Mouse (Mus musculus) neural tube, embryonic 13.5 days (tissue): Measurements from ENCODE around the gene Efna2. TPM values are rescaled to one million over a fixed set of nuclear protein-coding genes. Genes with fewer than 3 reads are reported as not detected.

Experiments used
- ATAC-seq: fragments of 200-750 bp; cut with Nextera tagmentation; 2 replicates; pipeline ENCODE4 v1.8.0; 2017; ENCODE audit warnings: low read depth, mild to moderate bottlenecking, moderate TSS enrichment, moderate library complexity
- H3K27ac ChIP-seq: fragments of 300-500 bp; sonication (generic); replicated peaks from 2 replicates; pipeline ENCODE4 v1.5.1; 2015; ENCODE audit warnings: moderate library complexity, mild to moderate bottlenecking, inconsistent platforms
- H3K27me3 ChIP-seq: fragments of 300-500 bp; sonication (generic); 2 replicates; pipeline ENCODE4 v1.6.1; 2015; ENCODE audit warnings: mild to moderate bottlenecking, inconsistent platforms
- H3K36me3 ChIP-seq: fragments of 300-500 bp; sonication (generic); 2 replicates; pipeline ENCODE4 v1.6.1; 2015; ENCODE audit warnings: mild to moderate bottlenecking, inconsistent platforms
- H3K4me1 ChIP-seq: fragments of 300-500 bp; sonication (generic); replicated peaks from 2 replicates; pipeline ENCODE4 v1.6.1; 2015; ENCODE audit warnings: inconsistent platforms
- H3K4me2 ChIP-seq: fragments of 300-500 bp; sonication (generic); 2 replicates; pipeline ENCODE4 v1.6.1; 2015; ENCODE audit warnings: inconsistent platforms, mild to moderate bottlenecking, moderate library complexity
- H3K4me3 ChIP-seq: fragments of 300-500 bp; sonication (generic); 2 replicates; pipeline ENCODE4 v1.5.1; 2015; ENCODE audit warnings: mild to moderate bottlenecking, inconsistent platforms
- H3K9ac ChIP-seq: fragments of 300-500 bp; sonication (generic); 2 replicates; pipeline ENCODE4 v1.6.1; 2015; ENCODE audit warnings: moderate library complexity, mild to moderate bottlenecking, inconsistent platforms
- H3K9me3 ChIP-seq: fragments of 300-500 bp; sonication (generic); 2 replicates; pipeline ENCODE4 v1.6.1; 2016; ENCODE audit warnings: inconsistent platforms
- WGBS: fragments of 180-500 bp; shearing (Covaris S2); methylation state at CpG from one replicate; pipeline ENCODE4 v1.1.7; 2015; 5-methylcytosine and 5-hydroxymethylcytosine counted together
- polyA plus RNA-seq: library from polyadenylated mRNA; unstranded; fragments of >200 nt; fragmentation: Nextera tagmentation; extraction: Ambion mirVana; gene quantifications from 2 replicates; pipeline ENCODE4 v1.2.1, GENCODE M21; 2015

Efna2 gene
- polyA plus RNA-seq, 1 experiment from 2014 or later: 34.0 TPM

DNA sequence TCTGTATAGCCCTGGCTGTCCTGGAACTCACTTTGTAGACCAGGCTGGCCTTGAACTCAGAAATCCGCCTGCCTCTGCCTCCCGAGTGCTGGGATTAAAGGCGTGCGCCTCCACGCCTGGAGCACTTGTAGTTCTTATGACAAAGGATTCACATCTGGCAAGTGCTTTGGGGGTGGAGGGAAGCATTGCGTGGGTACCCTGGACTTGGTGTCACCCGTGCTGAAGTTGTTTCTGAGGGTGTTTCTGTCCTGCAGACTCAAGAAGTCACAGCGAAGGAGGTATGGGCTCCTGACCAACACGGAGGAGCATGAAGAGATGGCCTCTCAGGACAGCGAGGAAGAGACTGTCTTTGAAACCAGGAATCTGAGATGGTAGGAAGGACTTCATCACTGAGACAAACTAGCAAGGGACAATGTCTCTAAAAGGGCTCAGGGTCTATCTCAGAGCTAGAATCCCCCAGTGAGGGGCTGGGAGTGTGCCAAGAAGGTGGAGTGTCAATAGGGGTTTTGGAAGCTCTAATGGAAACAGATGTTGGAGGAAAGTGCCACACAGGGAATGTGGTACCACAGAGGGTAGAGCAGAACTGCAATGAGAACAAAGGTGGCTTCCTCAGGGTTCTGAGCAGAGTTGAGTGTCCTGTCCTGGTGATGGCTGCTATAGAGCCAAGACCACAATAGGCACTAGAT lies 5.2 kb upstream of the Efna2 start:
- H3K27ac ChIP-seq: no peak overlapping the region
- H3K27me3 ChIP-seq: no peaks in the 10 kb centered on the region
- H3K4me3 ChIP-seq: no peak overlapping the region
- H3K4me2 ChIP-seq: peak overlapping the region; percentile 66; the same call in 1 of the 2 replicates
- H3K36me3 ChIP-seq: peaks cover 30% of the 10 kb centered on the region
- no peaks in the 10 kb centered on the region for H3K9me3 ChIP-seq
- ATAC-seq: no peak
- 88% methylated on average over 10 of the region's 10 CpGs for WGBS
- H3K4me1 ChIP-seq: peaks cover 49% of the 10 kb centered on the region
- no peak overlapping the region for H3K9ac ChIP-seq

DNA sequence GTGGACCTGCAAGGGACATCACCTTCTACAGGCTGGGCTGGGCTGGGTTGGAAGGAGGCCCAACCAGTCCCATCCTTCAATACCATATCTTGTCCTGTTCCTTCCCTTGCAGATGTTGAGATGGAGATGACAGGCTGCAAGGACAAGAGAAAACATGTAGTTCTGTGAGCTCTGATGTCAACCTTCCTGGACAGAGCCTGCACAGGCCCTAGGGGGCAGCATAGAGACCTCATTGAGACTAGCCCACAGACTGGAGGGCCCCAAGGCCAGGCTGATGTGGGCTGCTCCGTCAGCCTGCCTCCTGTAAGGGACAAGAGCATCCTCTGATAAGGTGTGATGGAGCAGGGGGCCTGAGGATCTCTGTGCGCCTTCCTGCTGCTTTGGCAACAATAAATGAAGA lies 4.6 kb upstream of the Efna2 start:
- 75% methylated on average over 2 of the region's 2 CpGs for WGBS
- Histone ChIP-seq H3K9ac (0 out of 2 replicates have a peak overlapping the region, but pooled peaks have one; percentile 22), H3K4me3 (no peak overlapping the region), H3K4me2 (no peak overlapping the region), H3K9me3 (no peaks in the 10 kb centered on the region), H3K36me3 (peaks cover 28% of the 10 kb centered on the region), H3K27me3 (no peaks in the 10 kb centered on the region), H3K27ac (no peak overlapping the region), H3K4me1 (peaks cover 43% of the 10 kb centered on the region)
- ATAC-seq: no peak

DNA sequence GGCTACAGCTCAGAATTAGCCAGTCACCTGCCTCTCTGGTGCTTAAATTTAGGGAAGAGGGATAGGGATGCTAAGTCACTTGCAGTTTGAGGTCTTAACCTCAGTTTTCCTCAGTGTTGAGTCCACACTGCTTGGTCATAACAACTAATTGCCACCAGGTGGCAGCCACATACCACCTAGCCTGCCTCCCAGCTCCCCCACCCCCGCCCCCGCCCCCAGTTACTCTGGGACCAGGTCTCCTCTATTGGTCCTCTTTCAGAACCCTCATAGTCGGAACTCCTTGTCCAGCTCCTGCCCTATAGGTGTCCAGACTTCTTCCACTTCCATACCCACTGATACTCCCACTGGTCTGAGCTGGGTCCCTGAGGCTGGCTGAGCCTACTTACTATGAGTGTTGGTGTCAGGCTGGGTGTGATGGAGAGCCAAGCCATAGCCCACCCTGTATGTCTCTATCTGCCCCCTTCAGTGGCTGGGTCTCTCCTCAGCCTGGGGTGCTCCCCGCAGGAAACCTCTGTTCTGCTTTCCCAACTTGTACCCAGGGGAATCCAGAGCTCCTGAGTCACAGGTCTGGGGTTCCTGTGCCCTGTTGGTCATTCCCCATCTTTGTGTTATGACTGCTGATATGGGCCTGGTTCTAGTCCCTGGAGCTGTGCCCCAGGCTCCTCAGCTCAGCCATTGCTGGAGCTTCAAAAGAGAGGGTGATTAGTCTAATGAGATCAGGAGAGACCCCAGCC lies 3.6 kb upstream of the Efna2 start:
- Histone ChIP-seq H3K4me3 (no peak overlapping the region), H3K9me3 (no peaks in the 10 kb centered on the region), H3K9ac (0 out of 2 replicates have a peak overlapping the region, but pooled peaks have one; percentile 6), H3K27ac (no peak overlapping the region), H3K4me1 (peaks cover 42% of the 10 kb centered on the region), H3K4me2 (no peak overlapping the region), H3K27me3 (no peaks in the 10 kb centered on the region), H3K36me3 (peaks cover 18% of the 10 kb centered on the region)
- 20% methylated on average over 4 of the region's 4 CpGs for WGBS
- ATAC-seq: no peak

DNA sequence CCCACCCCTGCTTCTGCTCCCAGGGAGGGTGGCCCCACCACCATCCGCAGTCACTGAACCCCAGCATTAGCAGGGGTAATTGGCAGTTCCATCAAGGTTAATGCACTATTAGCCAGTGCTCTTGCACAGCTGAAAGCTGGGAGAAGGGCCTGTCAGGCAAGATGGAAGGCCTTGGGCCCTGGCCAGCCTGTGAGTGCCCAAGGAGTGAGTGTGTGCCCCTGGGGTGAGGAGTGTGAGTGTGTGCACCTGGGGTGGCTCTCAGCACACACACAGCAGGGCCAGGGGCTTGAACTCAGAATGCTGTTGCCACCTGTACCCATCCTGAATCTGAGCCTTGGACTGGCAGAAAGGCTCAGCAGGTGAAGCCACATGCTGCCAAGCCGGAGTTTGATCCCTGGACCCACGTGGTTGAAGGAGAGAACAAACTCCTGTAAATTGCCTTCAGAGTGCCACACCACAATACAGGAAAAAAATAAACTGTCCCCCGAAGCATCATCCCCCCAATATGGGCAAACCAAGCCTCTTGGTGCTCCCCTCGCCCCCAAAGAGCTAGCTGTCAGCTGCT lies 2.9 kb upstream of the Efna2 start:
- peaks cover 42% of the 10 kb centered on the region for H3K4me1 ChIP-seq

DNA sequence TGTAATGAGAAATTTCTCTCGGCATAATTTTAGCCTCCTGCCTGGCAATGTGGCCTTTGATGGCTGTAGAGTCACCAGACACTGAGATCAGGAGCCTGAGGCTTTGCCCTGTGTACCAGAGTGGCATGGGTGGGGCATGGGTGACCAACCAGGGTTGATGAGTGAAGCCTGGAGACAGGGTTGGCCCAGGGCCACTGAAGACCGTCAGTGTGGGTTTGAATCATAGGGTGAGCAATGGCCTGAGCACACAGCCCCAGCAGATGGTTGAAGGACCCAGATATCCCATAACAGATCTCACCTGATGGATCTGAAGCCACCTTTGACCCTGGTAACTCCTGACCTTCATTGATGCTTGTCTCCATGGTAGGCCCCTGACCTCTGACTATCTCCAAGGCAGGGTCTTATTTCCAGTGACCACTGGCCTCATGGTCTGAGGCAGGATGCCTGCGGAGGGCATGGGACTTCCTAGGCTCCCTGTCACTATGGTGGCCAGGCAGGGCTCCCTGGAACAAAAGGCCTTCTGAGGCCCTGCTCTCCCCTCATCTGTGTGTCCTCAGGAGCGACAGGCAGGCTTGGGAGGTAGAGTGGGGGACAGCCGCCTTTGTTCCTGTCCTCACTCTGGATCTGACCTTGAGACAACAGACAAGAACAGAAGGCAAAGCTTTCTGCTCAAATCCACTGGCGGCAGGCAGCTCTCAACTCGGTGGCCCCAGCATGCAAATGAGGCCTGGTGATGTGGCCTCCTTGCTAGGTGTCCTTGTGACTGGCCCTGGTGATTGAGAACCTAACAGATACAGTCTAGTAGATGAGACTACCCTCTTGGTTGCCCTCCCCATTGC lies 1.6 kb upstream of the Efna2 start:
- no peak overlapping the region for H3K4me3 ChIP-seq
- 0 out of 2 replicates have a peak, but pooled peaks cover 3% of the 10 kb centered on the region for H3K36me3 ChIP-seq
- no peaks in the 10 kb centered on the region for H3K27me3 ChIP-seq
- no peak overlapping the region for H3K4me2 ChIP-seq
- no peak for ATAC-seq
- no peak overlapping the region for H3K27ac ChIP-seq
- H3K9me3 ChIP-seq: no peaks in the 10 kb centered on the region
- peak overlapping the region; percentile 31; the same call in 1 of the 2 replicates for H3K9ac ChIP-seq
- WGBS: 67% methylated on average over 7 of the region's 7 CpGs
- peaks cover 42% of the 10 kb centered on the region for H3K4me1 ChIP-seq

More for the DNA sequence above, 2.9 kb upstream of the Efna2 start:
- Histone ChIP-seq H3K9ac (0 out of 2 replicates have a peak overlapping the region, but pooled peaks have one; percentile 6), H3K9me3 (no peaks in the 10 kb centered on the region), H3K4me3 (no peak overlapping the region), H3K36me3 (peaks cover 13% of the 10 kb centered on the region), H3K27ac (no peak overlapping the region), H3K4me2 (no peak overlapping the region), H3K27me3 (no peaks in the 10 kb centered on the region)
- no peak for ATAC-seq
- 80% methylated on average over 5 of the region's 5 CpGs for WGBS

DNA sequence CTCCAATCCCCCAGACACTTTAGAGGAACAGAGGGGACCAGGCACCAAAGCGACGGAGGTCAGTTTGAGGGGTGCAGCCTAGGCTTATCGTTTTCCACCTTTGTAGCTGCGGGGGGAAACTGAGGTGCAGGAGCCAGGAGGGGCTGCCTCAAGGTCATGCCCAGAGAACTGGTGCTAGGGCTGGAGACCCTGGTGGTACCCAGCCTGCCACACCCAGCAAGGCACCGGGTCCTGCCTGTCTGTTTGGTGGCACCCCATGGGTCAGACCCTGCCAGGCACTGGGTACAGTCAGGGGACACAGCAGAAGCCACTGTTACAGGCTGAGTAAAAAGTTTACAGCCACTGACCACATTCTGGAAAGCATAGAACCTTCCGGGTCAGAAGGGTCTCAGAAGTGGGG lies 1.0 kb downstream of the Efna2 start:
- Histone ChIP-seq H3K36me3 (peaks cover 7% of the 10 kb centered on the region; the same call in 1 of the 2 replicates), H3K9ac (peak overlapping the region; percentile 98), H3K9me3 (no peaks in the 10 kb centered on the region), H3K4me1 (peaks cover 39% of the 10 kb centered on the region), H3K4me2 (peak overlapping the region; percentile 93), H3K27me3 (no peaks in the 10 kb centered on the region), H3K27ac (no peak overlapping the region), H3K4me3 (peak overlapping the region; percentile 89)
- WGBS: 51% methylated on average over 6 of the region's 6 CpGs
- ATAC-seq: no peak

DNA sequence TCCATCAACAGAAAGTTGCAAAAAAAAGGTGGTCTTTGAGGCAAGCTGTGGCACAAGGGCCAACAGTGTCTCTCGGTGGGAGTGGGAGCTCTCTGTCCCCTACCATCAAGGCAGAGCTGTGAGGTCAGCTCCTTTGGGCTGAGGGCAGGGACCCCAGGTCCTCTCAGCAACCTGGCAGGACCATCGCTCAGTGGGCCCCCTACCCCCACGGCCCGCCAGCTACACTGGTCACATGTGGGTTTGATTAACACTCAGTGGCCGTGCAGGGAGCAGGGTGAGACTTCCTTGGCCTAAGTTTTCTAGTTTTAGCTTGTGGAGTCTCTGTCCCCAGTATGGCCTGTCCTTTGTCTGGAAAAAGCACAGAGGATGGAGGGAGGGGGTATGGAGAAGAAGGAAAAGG lies 1.5 kb downstream of the Efna2 start:
- no peaks in the 10 kb centered on the region for H3K27me3 ChIP-seq
- 54% methylated on average over 5 of the region's 5 CpGs for WGBS
- 0 out of 2 replicates have a peak overlapping the region, but pooled peaks have one; percentile 0 for H3K27ac ChIP-seq
- H3K9ac ChIP-seq: peak overlapping the region; percentile 98
- H3K9me3 ChIP-seq: no peaks in the 10 kb centered on the region
- peak overlapping the region; percentile 89 for H3K4me3 ChIP-seq
- peak overlapping the region; percentile 93 for H3K4me2 ChIP-seq
- H3K36me3 ChIP-seq: peaks cover 7% of the 10 kb centered on the region; the same call in 1 of the 2 replicates
- ATAC-seq: no peak
- H3K4me1 ChIP-seq: peaks cover 42% of the 10 kb centered on the region

DNA sequence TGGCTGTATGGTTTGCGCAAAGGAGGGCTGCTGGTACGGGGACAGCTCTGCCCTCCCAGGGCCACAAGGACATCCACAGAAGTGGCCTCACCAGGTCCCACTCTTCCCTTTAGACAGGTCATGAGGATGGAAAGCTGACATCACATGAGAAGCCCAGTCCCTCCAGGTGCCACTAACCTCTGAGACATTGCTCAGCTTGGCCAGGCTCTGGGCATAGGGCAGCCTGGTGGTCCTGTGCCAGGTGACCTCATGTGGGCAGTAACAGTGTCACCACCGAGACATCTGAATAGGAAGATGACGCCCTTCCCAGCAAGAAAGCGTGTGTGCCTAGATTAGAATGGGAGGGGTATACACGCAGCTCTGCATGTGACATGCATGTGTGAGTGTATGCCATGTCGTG lies 3.3 kb downstream of the Efna2 start:
- Histone ChIP-seq H3K4me1 (peaks cover 43% of the 10 kb centered on the region), H3K36me3 (peaks cover 18% of the 10 kb centered on the region), H3K9me3 (no peaks in the 10 kb centered on the region), H3K27me3 (no peaks in the 10 kb centered on the region; the same call in none of the 2 replicates), H3K9ac (no peak overlapping the region), H3K4me3 (no peak overlapping the region), H3K27ac (no peak overlapping the region), H3K4me2 (0 out of 2 replicates have a peak overlapping the region, but pooled peaks have one; percentile 93)
- ATAC-seq: no peak
- 95% methylated on average over 7 of the region's 7 CpGs for WGBS

DNA sequence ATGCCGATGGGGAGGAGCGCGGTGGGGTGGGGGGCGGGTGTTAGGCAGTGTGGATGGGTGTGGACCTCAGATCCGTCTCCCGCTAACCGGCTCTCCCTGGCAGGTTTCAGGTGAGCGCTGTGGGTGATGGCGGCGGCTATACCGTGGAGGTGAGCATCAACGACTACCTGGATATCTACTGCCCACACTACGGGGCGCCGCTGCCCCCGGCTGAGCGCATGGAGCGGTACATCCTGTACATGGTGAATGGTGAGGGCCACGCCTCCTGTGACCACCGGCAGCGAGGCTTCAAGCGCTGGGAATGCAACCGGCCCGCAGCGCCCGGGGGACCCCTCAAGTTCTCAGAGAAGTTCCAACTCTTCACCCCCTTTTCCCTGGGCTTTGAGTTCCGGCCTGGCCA lies 7.4 kb downstream of the Efna2 start:
- Histone ChIP-seq H3K4me3 (no peak overlapping the region), H3K27me3 (no peaks in the 10 kb centered on the region; the same call in none of the 2 replicates), H3K4me1 (peaks cover 47% of the 10 kb centered on the region), H3K9ac (no peak overlapping the region), H3K4me2 (no peak overlapping the region), H3K9me3 (no peaks in the 10 kb centered on the region), H3K27ac (no peak overlapping the region), H3K36me3 (peaks cover 35% of the 10 kb centered on the region)
- no peak for ATAC-seq
- 31% methylated on average over 27 of the region's 27 CpGs for WGBS

DNA sequence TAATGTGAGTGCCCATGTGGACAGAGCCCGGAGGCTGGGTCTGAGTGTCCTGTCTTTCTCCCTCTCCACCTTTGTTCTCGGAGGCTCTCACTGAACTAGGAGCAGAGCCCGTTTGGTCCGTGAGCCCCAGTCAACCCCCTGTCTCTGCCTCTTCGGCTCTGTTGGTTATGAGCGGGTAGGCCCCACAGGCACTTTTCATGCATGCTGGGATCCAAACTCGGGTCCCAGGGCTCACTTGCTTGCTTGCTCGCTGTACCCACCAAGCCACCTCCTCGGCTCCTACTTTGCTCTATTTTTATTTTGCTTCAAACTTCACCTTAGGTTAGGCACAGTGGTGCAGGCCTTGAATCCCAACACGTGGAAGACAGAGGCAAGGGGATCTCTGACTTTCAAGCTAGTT lies 8.5 kb downstream of the Efna2 start:
- Histone ChIP-seq H3K4me1 (peaks cover 37% of the 10 kb centered on the region), H3K27ac (no peak overlapping the region), H3K27me3 (no peaks in the 10 kb centered on the region; the same call in none of the 2 replicates), H3K36me3 (peaks cover 35% of the 10 kb centered on the region), H3K4me3 (no peak overlapping the region), H3K9ac (no peak overlapping the region), H3K9me3 (no peaks in the 10 kb centered on the region), H3K4me2 (no peak overlapping the region)
- WGBS: 87% methylated on average over 10 of the region's 10 CpGs
- no peak for ATAC-seq

DNA sequence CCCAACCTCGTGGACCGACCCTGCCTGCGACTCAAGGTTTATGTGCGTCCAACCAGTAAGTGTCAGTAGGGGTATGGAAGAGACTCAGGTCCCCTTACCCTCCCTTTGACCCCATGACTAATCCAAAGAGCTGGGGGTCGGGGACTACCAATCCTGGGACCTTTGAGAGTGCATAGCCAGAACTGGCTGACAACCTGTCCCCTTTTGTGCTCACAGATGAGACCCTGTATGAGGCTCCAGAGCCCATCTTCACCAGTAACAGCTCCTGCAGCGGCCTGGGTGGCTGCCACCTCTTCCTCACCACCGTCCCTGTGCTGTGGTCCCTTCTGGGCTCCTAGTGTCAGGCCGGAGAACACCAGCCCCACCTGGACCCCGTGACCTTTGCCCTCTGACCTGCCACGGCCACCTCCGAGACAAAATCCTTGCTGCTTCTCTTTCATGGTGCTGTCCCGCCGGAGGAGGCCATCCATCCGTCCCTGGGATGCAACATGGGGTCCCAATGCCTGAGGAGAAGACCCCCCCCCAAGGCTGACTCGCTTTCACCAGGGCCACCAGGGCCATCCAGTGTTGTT lies 9.3 kb downstream of the Efna2 start:
- 73% methylated on average over 15 of the region's 15 CpGs for WGBS
- no peak overlapping the region for H3K4me3 ChIP-seq
- H3K4me2 ChIP-seq: no peak overlapping the region
- no peak for ATAC-seq
- H3K27ac ChIP-seq: no peak overlapping the region
- peaks cover 31% of the 10 kb centered on the region for H3K36me3 ChIP-seq
- 0 out of 2 replicates have a peak overlapping the region, but pooled peaks have one; percentile 23 for H3K9ac ChIP-seq
- peaks cover 37% of the 10 kb centered on the region for H3K4me1 ChIP-seq
- H3K27me3 ChIP-seq: no peaks in the 10 kb centered on the region; the same call in none of the 2 replicates
- no peaks in the 10 kb centered on the region for H3K9me3 ChIP-seq
